In the genomic region with DNA sequence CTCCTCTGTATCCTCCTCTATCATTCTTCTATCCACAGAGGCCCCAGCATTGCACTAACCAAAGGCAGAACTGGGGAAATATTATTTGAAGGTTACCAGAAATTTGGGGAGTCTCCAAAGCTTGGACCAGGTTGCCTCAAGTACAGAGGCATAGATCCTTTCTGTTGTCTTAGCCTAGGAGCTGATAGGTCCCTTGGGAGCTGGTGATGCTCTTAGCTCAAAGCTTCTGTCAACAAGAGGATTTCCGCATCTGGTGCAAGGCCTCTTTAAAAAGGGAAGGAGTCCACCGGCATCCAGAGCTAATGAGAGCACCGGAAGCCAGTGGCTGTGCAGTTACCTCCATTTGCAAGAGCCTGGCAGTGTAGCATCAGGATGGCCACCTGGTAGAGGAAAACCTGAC, we compare ENCODE assay signal across 16 mouse cellular contexts. TPM values are rescaled to one million over a fixed set of nuclear protein-coding genes. Genes with fewer than 3 reads are reported as not detected.
DNase-seq lines count a peak whose midpoint lies in the region; ATAC-seq and TF ChIP-seq lines count a peak whose summit lies in the region.
"Had no signal": no experiment of that assay in that cellular context is flagged by ENCODE, and none has a peak within 500 bp of the region (broad histone marks: within the 10 kb centered on the region; RNA-seq: fewer than 3 reads in every experiment).

No protein-coding gene starts in this region.

- intact Hi-C loops in left cerebral cortex, adult 2 months (cut with DNase I): loop anchor here (10.0 kb wide), 1 partner anchor 1640 kb away; a partner anchor contains a TSS

- H3K9ac ChIP-seq in forebrain, embryonic 13.5 days: no peak overlapping the region
- H3K9ac ChIP-seq in forebrain, embryonic 16.5 days (replicated peaks; ENCODE audit: low read depth, low read length): no peak overlapping the region
- H3K9ac ChIP-seq in hindbrain, embryonic 15.5 days: no peak overlapping the region
- H3K9ac ChIP-seq in forebrain, embryonic 11.5 days (ENCODE audit: low read length): no peak overlapping the region
- H3K9ac ChIP-seq: embryonic facial prominence, embryonic 15.5 days; forebrain, embryonic 15.5 days; kidney, embryonic 15.5 days; liver, embryonic 15.5 days had no signal

- DNase-seq in lung, postnatal 36 days: peak; percentile 31
- no peak for DNase-seq in lung, adult 18-20 months
- peak; percentile 21 for DNase-seq in skeletal muscle tissue, adult 2 months (ENCODE audit: low read depth, low spot score)
- no peak for DNase-seq in left cerebral cortex, adult 2 months (ENCODE audit: extremely low spot score in 1 of 2, low spot score in 2 of 2)
- no peak for DNase-seq in forebrain, embryonic 11.5 days (ENCODE audit: low spot score)
- DNase-seq: gastrocnemius, postnatal 14 days; right cerebral cortex, postnatal 4 days had no signal

- peaks cover 100% of the 10 kb centered on the region for H3K27me3 ChIP-seq in forebrain, embryonic 13.5 days
- H3K27me3 ChIP-seq in forebrain, embryonic 16.5 days (replicated peaks; ENCODE audit: control insufficient read depth, insufficient read depth, low read length): peaks cover 78% of the 10 kb centered on the region
- H3K27me3 ChIP-seq in hindbrain, embryonic 15.5 days: peaks cover 80% of the 10 kb centered on the region
- H3K27me3 ChIP-seq in forebrain, embryonic 11.5 days (ENCODE audit: control insufficient read depth, insufficient read depth, low read length): peaks cover 92% of the 10 kb centered on the region

- 9% methylated on average over 3 of the region's 3 CpGs for WGBS in forebrain, embryonic 13.5 days
- 16% methylated on average over 3 of the region's 3 CpGs for WGBS in forebrain, embryonic 16.5 days
- 4% methylated on average over 3 of the region's 3 CpGs for WGBS in hindbrain, embryonic 15.5 days
- 17% methylated on average over 3 of the region's 3 CpGs for WGBS in forebrain, embryonic 11.5 days

- no peak overlapping the region for H3K27ac ChIP-seq in forebrain, embryonic 13.5 days
- H3K27ac ChIP-seq in forebrain, embryonic 16.5 days (ENCODE audit: low read length): no peak overlapping the region
- no peak overlapping the region for H3K27ac ChIP-seq in hindbrain, embryonic 15.5 days (replicated peaks)
- H3K27ac ChIP-seq in left cerebral cortex, adult 2 months: no peak overlapping the region
- no peak overlapping the region for H3K27ac ChIP-seq in forebrain, embryonic 11.5 days (ENCODE audit: low read depth, low read length)
- H3K27ac ChIP-seq: embryonic facial prominence, embryonic 15.5 days; forebrain, embryonic 15.5 days; kidney, embryonic 15.5 days; layer of hippocampus, adult 2 months; liver, embryonic 15.5 days had no signal

- peaks cover 30% of the 10 kb centered on the region for H3K4me1 ChIP-seq in forebrain, embryonic 13.5 days
- H3K4me1 ChIP-seq in forebrain, embryonic 16.5 days (replicated peaks; ENCODE audit: control insufficient read depth, insufficient read depth, low read length): peaks cover 17% of the 10 kb centered on the region
- peaks cover 31% of the 10 kb centered on the region for H3K4me1 ChIP-seq in hindbrain, embryonic 15.5 days (replicated peaks)
- peaks cover 10% of the 10 kb centered on the region for H3K4me1 ChIP-seq in forebrain, embryonic 11.5 days (replicated peaks; ENCODE audit: control insufficient read depth, insufficient read depth, low read length)

- peak overlapping the region; percentile 73; the same call in 1 of the 2 replicates for H3K4me2 ChIP-seq in forebrain, embryonic 13.5 days
- H3K4me2 ChIP-seq in forebrain, embryonic 16.5 days (ENCODE audit: low read length): no peak overlapping the region
- H3K4me2 ChIP-seq in hindbrain, embryonic 15.5 days: peak overlapping the region; percentile 66
- H3K4me2 ChIP-seq in forebrain, embryonic 11.5 days (ENCODE audit: low read depth, low read length, severe bottlenecking): no peak overlapping the region

- no peak for TF ChIP-seq CTCF in left cerebral cortex, adult 2 months (IDR thresholded peaks at IDR 0.05)

- H3K36me3 ChIP-seq in forebrain, embryonic 13.5 days (ENCODE audit: poor library complexity, severe bottlenecking): no peaks in the 10 kb centered on the region
- H3K36me3 ChIP-seq in forebrain, embryonic 16.5 days (ENCODE audit: control insufficient read depth, insufficient read depth): no peaks in the 10 kb centered on the region
- H3K36me3 ChIP-seq in hindbrain, embryonic 15.5 days: no peaks in the 10 kb centered on the region
- no peaks in the 10 kb centered on the region for H3K36me3 ChIP-seq in forebrain, embryonic 11.5 days (ENCODE audit: control insufficient read depth, insufficient read depth, low read length)
- H3K36me3 ChIP-seq: embryonic facial prominence, embryonic 15.5 days; forebrain, embryonic 15.5 days; kidney, embryonic 15.5 days; liver, embryonic 15.5 days had no signal

- H3K9me3 ChIP-seq in forebrain, embryonic 13.5 days (replicated peaks): no peaks in the 10 kb centered on the region
- no peaks in the 10 kb centered on the region for H3K9me3 ChIP-seq in forebrain, embryonic 16.5 days (ENCODE audit: control insufficient read depth, low read length)
- H3K9me3 ChIP-seq in hindbrain, embryonic 15.5 days: no peaks in the 10 kb centered on the region
- no peaks in the 10 kb centered on the region for H3K9me3 ChIP-seq in forebrain, embryonic 11.5 days (ENCODE audit: control insufficient read depth, low read length)
- H3K9me3 ChIP-seq: embryonic facial prominence, embryonic 15.5 days; forebrain, embryonic 15.5 days; kidney, embryonic 15.5 days; liver, embryonic 15.5 days had no signal

- ATAC-seq in forebrain, embryonic 13.5 days: no peak
- ATAC-seq in forebrain, embryonic 16.5 days: no peak
- ATAC-seq in hindbrain, embryonic 15.5 days (ENCODE audit: low FRiP score, low read depth): no peak
- ATAC-seq in forebrain, embryonic 11.5 days (replicated peaks; ENCODE audit: low FRiP score): no peak

- H3K4me3 ChIP-seq in forebrain, embryonic 13.5 days: no peak overlapping the region
- H3K4me3 ChIP-seq in forebrain, embryonic 16.5 days (replicated peaks; ENCODE audit: low read length): no peak overlapping the region
- H3K4me3 ChIP-seq in hindbrain, embryonic 15.5 days: 0 out of 2 replicates have a peak overlapping the region, but pooled peaks have one; percentile 46
- H3K4me3 ChIP-seq in left cerebral cortex, adult 2 months: no peak overlapping the region
- no peak overlapping the region; the same call in 1 of the 2 replicates for H3K4me3 ChIP-seq in forebrain, embryonic 11.5 days (ENCODE audit: low read depth, low read length)
- H3K4me3 ChIP-seq: layer of hippocampus, adult 2 months had no signal

RNA-seq across cellular contexts. Expression of a gene that starts 5.1 kb away (rescaled TPM):
- 0.06 TPM in 2 replicates for polyA plus RNA-seq in forebrain, embryonic 13.5 days (2015; fragmentation: Nextera tagmentation; extraction: Ambion mirVana)
- polyA plus RNA-seq in forebrain, embryonic 16.5 days (2015; fragmentation: Nextera tagmentation; extraction: Ambion mirVana): 0.34 and 1.2 TPM in 2 replicates
- polyA plus RNA-seq in hindbrain, embryonic 15.5 days (2015; fragmentation: Nextera tagmentation; extraction: Ambion mirVana): 2.1 and 2.2 TPM in 2 replicates
- under 1 TPM in 1 of 2 experiments, not detected in 1; 0.51 TPM for total RNA-seq in left cerebral cortex, adult 2 months (2021)
- 0.11 and 0.43 TPM in 2 replicates for polyA plus RNA-seq in forebrain, embryonic 11.5 days (2014; fragmentation: Nextera tagmentation; extraction: Ambion mirVana)
- polyA plus RNA-seq: heart, embryonic 14.5 days had no signal

RNA-seq across cellular contexts. Expression of a gene that starts 50.5 kb away (rescaled TPM):
- polyA plus RNA-seq in forebrain, embryonic 13.5 days (2015; fragmentation: Nextera tagmentation; extraction: Ambion mirVana): 41.3 and 42.4 TPM in 2 replicates
- 43.7 and 44.4 TPM in 2 replicates for polyA plus RNA-seq in forebrain, embryonic 16.5 days (2015; fragmentation: Nextera tagmentation; extraction: Ambion mirVana)
- polyA plus RNA-seq in hindbrain, embryonic 15.5 days (2015; fragmentation: Nextera tagmentation; extraction: Ambion mirVana): 35.3 and 41.6 TPM in 2 replicates
- total RNA-seq in left cerebral cortex, adult 2 months (2021): 10 to 100 TPM; 63.1 to 71.7 TPM
- polyA plus RNA-seq in forebrain, embryonic 11.5 days (2014; fragmentation: Nextera tagmentation; extraction: Ambion mirVana): 20.7 and 24.3 TPM in 2 replicates

Comparison
In these comparisons a context has a peak if more than half of its experiments do, and no peak if none do; other contexts are left out.
1. H3K4me2 ChIP-seq: peak in forebrain, embryonic 13.5 days (single experiment) and hindbrain, embryonic 15.5 days (single experiment); none in forebrain, embryonic 16.5 days (single experiment) and forebrain, embryonic 11.5 days (single experiment).
2. DNase-seq: peak in lung, postnatal 36 days (single experiment) and skeletal muscle tissue, adult 2 months (single experiment); none in lung, adult 18-20 months (0 of 2), left cerebral cortex, adult 2 months (0 of 2) and forebrain, embryonic 11.5 days (single experiment).